Mouse (Mus musculus): ENCODE measurements around the gene Ccnl1.

DNA sequence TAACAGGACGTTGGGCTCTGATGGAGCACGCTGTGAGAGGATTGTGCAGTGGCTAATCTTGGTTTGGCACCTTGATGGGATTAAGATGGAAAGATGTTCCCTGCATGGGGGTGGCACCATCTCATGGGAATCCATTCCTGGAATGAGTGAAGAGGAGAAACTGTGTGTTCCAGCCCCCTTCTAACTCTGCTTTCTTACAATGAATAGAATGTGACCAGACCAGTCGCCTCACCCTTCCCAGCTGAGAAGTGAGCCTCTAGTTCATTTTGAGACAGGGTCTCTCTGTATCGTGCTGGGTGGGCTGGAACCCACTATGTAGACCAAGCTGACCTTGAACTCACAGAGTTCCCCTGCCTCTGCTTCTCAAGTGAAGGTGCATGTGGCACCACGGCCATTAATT is 31.6 kb downstream of the Ccnl1 start:
- TF ChIP-seq CTCF (IDR thresholded peaks at IDR 0.05; ENCODE audit: extremely low read depth, insufficient read depth, low read length) (no peak), POLR2A (IDR thresholded peaks at IDR 0.05; ENCODE audit: extremely low read depth, insufficient read depth, low read length) (no peak)

All from cortical plate, adult 2 months (tissue).